Mouse (Mus musculus): ENCODE measurements around the gene Rilpl1. TPM values are rescaled to one million over a fixed set of nuclear protein-coding genes. Genes with fewer than 3 reads are reported as not detected.

Gene Rilpl1
- polyA plus RNA-seq, 1 experiment from 2014 or later: 25.3 TPM

DNA sequence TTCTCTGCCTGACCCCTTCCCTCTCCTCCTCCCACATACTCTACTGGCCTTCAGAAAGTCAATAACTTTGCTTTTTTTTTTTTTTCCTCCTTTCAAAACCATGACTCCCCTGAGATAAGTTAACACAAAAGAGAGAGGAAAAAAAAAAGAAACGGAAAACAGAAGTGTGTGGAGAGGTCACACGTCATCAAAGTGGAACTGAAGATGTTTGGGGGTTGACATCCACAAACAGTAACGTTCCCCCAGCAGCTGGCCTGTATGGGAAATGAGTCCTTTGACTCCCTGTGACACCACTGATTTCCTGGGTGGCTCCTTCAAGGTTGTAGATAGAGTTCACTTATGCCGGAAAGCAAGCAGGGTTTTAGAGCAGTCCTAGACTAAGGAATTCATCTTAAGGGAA lies 51.1 kb downstream of the Rilpl1 start:
- Histone ChIP-seq H3K4me2 (no peak overlapping the region), H3K9ac (ENCODE audit: low read depth, low read length) (no peak overlapping the region), H3K27ac (ENCODE audit: low read depth, low read length) (no peak overlapping the region), H3K4me1 (ENCODE audit: control insufficient read depth, insufficient read depth, low read length) (peaks cover 9% of the 10 kb centered on the region), H3K9me3 (replicated peaks; ENCODE audit: control insufficient read depth, low read length) (no peaks in the 10 kb centered on the region), H3K36me3 (ENCODE audit: control insufficient read depth, insufficient read depth, low read length) (no peaks in the 10 kb centered on the region), H3K27me3 (ENCODE audit: control insufficient read depth, insufficient read depth, low read length) (no peaks in the 10 kb centered on the region), H3K4me3 (ENCODE audit: low read depth, low read length) (no peak overlapping the region)
- ATAC-seq (replicated peaks; ENCODE audit: insufficient number of reproducible peaks, low FRiP score, low TSS enrichment): no peak
- 47% methylated on average over 4 of the region's 4 CpGs for WGBS (ENCODE audit: insufficient replicate concordance)

DNA sequence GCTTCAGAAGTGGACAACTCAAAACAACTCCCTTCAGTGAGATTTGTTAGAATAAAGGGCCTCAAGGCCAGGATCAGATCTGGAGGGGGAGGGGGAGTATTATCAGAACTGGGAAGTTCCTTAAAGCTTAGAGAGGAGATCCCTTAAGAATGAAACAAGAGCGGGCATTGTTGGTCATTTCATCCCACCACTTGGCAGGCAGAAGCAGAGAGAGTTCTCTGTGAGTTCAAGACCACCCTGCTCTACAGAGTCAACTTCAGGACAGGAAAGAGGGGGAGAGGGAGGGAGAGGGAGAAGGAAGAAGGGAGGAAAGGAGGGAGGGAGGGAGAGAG lies 52.4 kb downstream of the Rilpl1 start:
- no peak overlapping the region for H3K9ac ChIP-seq (ENCODE audit: low read depth, low read length)
- H3K27ac ChIP-seq (ENCODE audit: low read depth, low read length): peak overlapping the region; percentile 47
- H3K4me1 ChIP-seq (ENCODE audit: control insufficient read depth, insufficient read depth, low read length): peaks cover 7% of the 10 kb centered on the region
- no peaks in the 10 kb centered on the region for H3K27me3 ChIP-seq (ENCODE audit: control insufficient read depth, insufficient read depth, low read length)
- H3K36me3 ChIP-seq (ENCODE audit: control insufficient read depth, insufficient read depth, low read length): no peaks in the 10 kb centered on the region
- no peak overlapping the region for H3K4me2 ChIP-seq
- no peak overlapping the region for H3K4me3 ChIP-seq (ENCODE audit: low read depth, low read length)
- H3K9me3 ChIP-seq (replicated peaks; ENCODE audit: control insufficient read depth, low read length): no peaks in the 10 kb centered on the region
- 64% methylated on average over 1 of the region's 1 CpGs for WGBS (ENCODE audit: insufficient replicate concordance)
- no peak for ATAC-seq (replicated peaks; ENCODE audit: insufficient number of reproducible peaks, low FRiP score, low TSS enrichment)

DNA sequence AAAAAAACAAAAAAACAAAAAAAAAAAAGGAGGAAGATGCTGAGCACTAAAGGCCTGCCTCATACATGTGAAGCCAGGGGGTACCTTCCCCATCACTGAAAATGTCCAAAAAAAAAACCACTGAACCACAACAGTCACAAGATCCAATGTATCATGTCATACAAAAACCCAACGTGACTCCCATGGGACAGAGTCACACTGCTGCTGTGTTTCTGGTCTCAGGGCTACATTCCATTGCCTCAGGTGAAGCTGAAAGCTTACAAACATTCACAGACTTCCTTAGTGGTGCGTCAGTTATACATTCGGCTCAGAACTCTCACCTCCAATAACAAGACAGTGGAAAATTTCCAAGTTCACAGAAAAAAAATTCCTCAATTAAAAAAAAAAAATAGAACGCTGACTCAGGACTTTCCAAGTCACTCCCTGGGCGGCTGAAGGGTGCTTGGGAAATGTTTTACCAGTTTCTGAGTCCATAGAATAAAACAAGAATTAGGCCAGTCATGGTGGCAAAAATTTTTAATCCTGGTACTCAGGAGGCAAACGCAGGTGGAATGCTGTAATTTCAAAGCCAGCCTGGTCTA lies 60.5 kb downstream of the Rilpl1 start:
- peaks cover 4% of the 10 kb centered on the region; the same call in 1 of the 2 replicates for H3K4me1 ChIP-seq (ENCODE audit: control insufficient read depth, insufficient read depth, low read length)
- WGBS (ENCODE audit: insufficient replicate concordance): 80% methylated on average over 6 of the region's 6 CpGs
- H3K4me3 ChIP-seq (ENCODE audit: low read depth, low read length): no peak overlapping the region
- no peak overlapping the region for H3K4me2 ChIP-seq
- H3K36me3 ChIP-seq (ENCODE audit: control insufficient read depth, insufficient read depth, low read length): no peaks in the 10 kb centered on the region; the same call in 1 of the 2 replicates
- no peak overlapping the region for H3K9ac ChIP-seq (ENCODE audit: low read depth, low read length)
- no peaks in the 10 kb centered on the region for H3K9me3 ChIP-seq (replicated peaks; ENCODE audit: control insufficient read depth, low read length)
- no peak overlapping the region for H3K27ac ChIP-seq (ENCODE audit: low read depth, low read length)
- no peaks in the 10 kb centered on the region for H3K27me3 ChIP-seq (ENCODE audit: control insufficient read depth, insufficient read depth, low read length)
- no peak for ATAC-seq (replicated peaks; ENCODE audit: insufficient number of reproducible peaks, low FRiP score, low TSS enrichment)

DNA sequence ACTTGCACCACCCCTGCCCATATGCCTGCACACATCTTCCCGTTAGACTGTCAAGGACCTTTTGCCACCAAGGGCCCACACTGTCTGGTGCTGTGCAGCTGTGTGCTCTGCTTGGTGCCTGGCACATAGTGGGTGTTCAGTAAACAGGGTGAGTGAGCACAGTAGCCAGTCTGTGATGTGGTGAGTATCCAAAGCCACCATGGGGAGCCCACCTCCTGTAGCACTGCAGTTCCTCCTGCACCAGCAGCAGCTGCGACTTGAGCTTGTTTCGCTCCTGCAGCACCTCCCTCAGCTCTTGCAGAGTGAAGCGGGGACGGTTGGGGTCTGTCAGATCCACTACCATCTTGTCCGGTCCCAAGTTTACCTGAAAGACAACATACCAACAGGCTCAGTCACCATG lies 61.7 kb downstream of the Rilpl1 start:
- Histone ChIP-seq H3K27ac (ENCODE audit: low read depth, low read length) (no peak overlapping the region), H3K36me3 (ENCODE audit: control insufficient read depth, insufficient read depth, low read length) (no peaks in the 10 kb centered on the region; the same call in 1 of the 2 replicates), H3K9me3 (replicated peaks; ENCODE audit: control insufficient read depth, low read length) (no peaks in the 10 kb centered on the region), H3K4me2 (no peak overlapping the region), H3K27me3 (ENCODE audit: control insufficient read depth, insufficient read depth, low read length) (no peaks in the 10 kb centered on the region), H3K4me1 (ENCODE audit: control insufficient read depth, insufficient read depth, low read length) (no peaks in the 10 kb centered on the region), H3K4me3 (ENCODE audit: low read depth, low read length) (no peak overlapping the region), H3K9ac (ENCODE audit: low read depth, low read length) (no peak overlapping the region)
- WGBS (ENCODE audit: insufficient replicate concordance): 86% methylated on average over 6 of the region's 6 CpGs
- ATAC-seq (replicated peaks; ENCODE audit: insufficient number of reproducible peaks, low FRiP score, low TSS enrichment): no peak

DNA sequence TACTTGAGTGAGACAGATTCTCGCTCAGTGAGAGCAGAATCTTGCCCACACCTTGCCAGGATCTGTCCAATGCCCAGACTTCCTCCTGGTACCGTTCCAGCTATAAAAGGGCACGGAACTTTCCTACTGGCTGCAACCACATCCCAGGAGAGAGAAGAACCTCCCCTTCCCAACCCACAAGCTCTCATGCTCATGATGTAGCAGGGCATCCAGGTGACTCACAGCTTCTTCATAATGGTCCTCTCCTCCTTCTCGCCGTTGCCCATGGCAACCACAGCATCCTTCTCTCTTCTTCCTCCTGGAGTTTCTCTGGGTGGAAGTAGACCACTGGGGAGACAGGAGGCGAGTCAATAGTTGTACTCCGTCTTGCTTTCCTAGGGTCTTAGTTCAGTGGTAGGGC lies 62.8 kb downstream of the Rilpl1 start:
- WGBS (ENCODE audit: insufficient replicate concordance): 89% methylated on average over 7 of the region's 7 CpGs

DNA sequence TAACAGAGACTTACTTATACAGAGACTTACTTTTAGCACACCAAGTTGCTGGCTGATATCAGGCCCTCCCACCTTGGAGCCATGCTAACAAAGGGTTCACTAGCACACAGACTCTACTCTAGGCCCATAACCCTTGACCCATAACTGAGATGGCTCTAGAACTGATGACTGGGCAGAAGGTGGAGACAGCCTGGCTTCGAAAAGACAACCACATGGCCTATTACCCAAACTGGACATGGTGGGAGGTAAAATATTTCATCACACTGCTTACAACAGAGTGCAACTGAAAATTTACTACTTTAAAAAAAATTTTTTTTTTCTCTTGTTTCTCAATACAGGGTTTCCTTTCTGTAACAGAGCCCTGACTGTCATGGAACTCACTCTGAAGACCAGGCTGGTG lies 63.4 kb downstream of the Rilpl1 start:
- Histone ChIP-seq H3K36me3 (ENCODE audit: control insufficient read depth, insufficient read depth, low read length) (peaks cover 3% of the 10 kb centered on the region), H3K4me1 (ENCODE audit: control insufficient read depth, insufficient read depth, low read length) (no peaks in the 10 kb centered on the region)
- 80% methylated on average over 1 of the region's 1 CpGs for WGBS (ENCODE audit: insufficient replicate concordance)

More for the DNA sequence above, 62.8 kb downstream of the Rilpl1 start:
- Histone ChIP-seq H3K36me3 (ENCODE audit: control insufficient read depth, insufficient read depth, low read length) (no peaks in the 10 kb centered on the region; the same call in 1 of the 2 replicates), H3K4me3 (ENCODE audit: low read depth, low read length) (no peak overlapping the region), H3K27ac (ENCODE audit: low read depth, low read length) (no peak overlapping the region), H3K4me2 (no peak overlapping the region), H3K4me1 (ENCODE audit: control insufficient read depth, insufficient read depth, low read length) (no peaks in the 10 kb centered on the region), H3K9me3 (replicated peaks; ENCODE audit: control insufficient read depth, low read length) (no peaks in the 10 kb centered on the region), H3K9ac (ENCODE audit: low read depth, low read length) (no peak overlapping the region), H3K27me3 (ENCODE audit: control insufficient read depth, insufficient read depth, low read length) (no peaks in the 10 kb centered on the region)
- ATAC-seq (replicated peaks; ENCODE audit: insufficient number of reproducible peaks, low FRiP score, low TSS enrichment): no peak

DNA sequence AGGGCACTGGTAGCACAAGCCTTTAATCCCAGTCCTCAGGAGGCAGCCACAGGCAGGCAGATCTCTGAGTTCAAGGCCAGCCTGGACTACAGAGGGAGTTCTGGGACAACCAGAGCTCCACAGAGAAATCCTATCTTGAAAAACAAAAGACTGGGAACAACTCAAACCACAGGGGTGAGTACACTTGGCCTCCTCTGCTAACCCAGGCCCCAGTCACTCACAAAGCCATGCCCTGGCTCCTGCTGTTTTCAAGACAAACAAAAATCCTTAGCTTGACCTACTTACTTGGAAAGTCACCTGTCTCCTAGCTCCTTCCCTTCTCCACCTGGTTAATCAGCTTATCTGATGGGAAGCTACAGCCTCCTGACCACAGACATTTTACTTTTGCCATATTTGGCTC lies 66.3 kb downstream of the Rilpl1 start:
- no peak overlapping the region for H3K9ac ChIP-seq (ENCODE audit: low read depth, low read length)

More for the DNA sequence above, 63.4 kb downstream of the Rilpl1 start:
- no peaks in the 10 kb centered on the region for H3K9me3 ChIP-seq (replicated peaks; ENCODE audit: control insufficient read depth, low read length)
- no peak overlapping the region for H3K27ac ChIP-seq (ENCODE audit: low read depth, low read length)
- no peak overlapping the region for H3K4me3 ChIP-seq (ENCODE audit: low read depth, low read length)
- ATAC-seq (replicated peaks; ENCODE audit: insufficient number of reproducible peaks, low FRiP score, low TSS enrichment): no peak
- no peaks in the 10 kb centered on the region for H3K27me3 ChIP-seq (ENCODE audit: control insufficient read depth, insufficient read depth, low read length)
- H3K4me2 ChIP-seq: no peak overlapping the region
- H3K9ac ChIP-seq (ENCODE audit: low read depth, low read length): no peak overlapping the region

DNA sequence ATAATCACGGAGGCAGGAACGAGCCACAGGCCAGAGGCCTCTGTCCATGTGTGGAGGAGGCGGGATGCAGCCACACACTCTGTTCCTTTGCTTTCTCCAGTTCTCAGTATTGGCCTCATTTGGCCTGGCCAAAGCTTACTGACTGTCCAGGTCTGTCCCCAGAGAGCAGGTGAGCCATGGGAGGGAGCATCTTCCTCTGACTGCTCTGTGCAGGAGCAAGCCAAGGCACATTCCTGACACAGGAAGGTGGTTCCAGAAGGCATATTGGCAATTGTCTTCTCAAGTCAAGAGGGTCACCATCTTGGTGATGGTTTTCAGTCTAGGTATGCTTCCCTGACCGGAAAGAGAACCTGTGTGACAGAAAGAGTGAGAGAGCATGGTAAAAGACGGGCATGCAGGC lies 67.7 kb downstream of the Rilpl1 start:
- no peak for ATAC-seq (replicated peaks; ENCODE audit: insufficient number of reproducible peaks, low FRiP score, low TSS enrichment)
- Histone ChIP-seq H3K36me3 (ENCODE audit: control insufficient read depth, insufficient read depth, low read length) (peaks cover 29% of the 10 kb centered on the region), H3K27me3 (ENCODE audit: control insufficient read depth, insufficient read depth, low read length) (no peaks in the 10 kb centered on the region), H3K27ac (ENCODE audit: low read depth, low read length) (no peak overlapping the region), H3K9me3 (replicated peaks; ENCODE audit: control insufficient read depth, low read length) (no peaks in the 10 kb centered on the region), H3K9ac (ENCODE audit: low read depth, low read length) (no peak overlapping the region), H3K4me3 (ENCODE audit: low read depth, low read length) (no peak overlapping the region), H3K4me2 (no peak overlapping the region), H3K4me1 (ENCODE audit: control insufficient read depth, insufficient read depth, low read length) (no peaks in the 10 kb centered on the region)
- WGBS (ENCODE audit: insufficient replicate concordance): 79% methylated on average over 5 of the region's 5 CpGs

More for the DNA sequence above, 66.3 kb downstream of the Rilpl1 start:
- Histone ChIP-seq H3K36me3 (ENCODE audit: control insufficient read depth, insufficient read depth, low read length) (peaks cover 22% of the 10 kb centered on the region), H3K9me3 (replicated peaks; ENCODE audit: control insufficient read depth, low read length) (no peaks in the 10 kb centered on the region), H3K27ac (ENCODE audit: low read depth, low read length) (no peak overlapping the region), H3K4me1 (ENCODE audit: control insufficient read depth, insufficient read depth, low read length) (no peaks in the 10 kb centered on the region), H3K4me2 (no peak overlapping the region), H3K27me3 (ENCODE audit: control insufficient read depth, insufficient read depth, low read length) (no peaks in the 10 kb centered on the region), H3K4me3 (ENCODE audit: low read depth, low read length) (no peak overlapping the region)
- no peak for ATAC-seq (replicated peaks; ENCODE audit: insufficient number of reproducible peaks, low FRiP score, low TSS enrichment)

DNA sequence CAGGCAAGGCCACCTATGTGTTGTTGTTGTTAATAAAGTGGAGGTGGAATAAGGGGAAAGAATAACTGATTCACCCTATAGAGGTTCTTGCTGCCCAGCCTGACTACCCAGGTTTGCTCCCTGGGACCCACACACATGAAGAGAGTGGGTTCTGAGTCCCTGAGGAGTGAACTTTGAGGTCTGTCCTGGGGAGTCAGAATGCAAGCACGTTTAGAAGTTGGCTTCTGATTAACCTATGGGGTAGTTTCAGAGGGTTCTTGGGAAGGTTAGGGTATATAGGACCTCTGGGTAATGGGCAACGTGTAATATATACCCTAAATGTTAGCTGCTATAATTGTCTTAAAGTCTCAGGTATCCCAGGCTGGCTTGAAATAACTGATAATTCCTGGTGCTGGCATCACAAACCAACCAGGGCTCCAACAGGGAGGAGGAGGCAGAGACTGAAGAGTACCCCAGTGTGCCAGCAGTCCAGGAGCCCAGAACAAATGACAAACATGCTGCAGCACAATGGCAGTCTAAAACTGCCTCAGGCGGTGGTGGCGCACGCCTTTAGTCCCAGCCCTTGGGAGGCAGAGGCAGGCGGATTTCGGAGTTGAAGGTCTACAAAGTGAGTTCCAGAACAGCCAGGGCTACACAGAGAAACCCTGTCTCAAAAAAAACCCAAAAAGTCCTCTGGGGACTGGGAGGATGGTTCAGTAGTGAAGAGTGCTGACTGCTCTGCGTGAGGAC lies 68.7 kb downstream of the Rilpl1 start:
- Histone ChIP-seq H3K36me3 (ENCODE audit: control insufficient read depth, insufficient read depth, low read length) (peaks cover 37% of the 10 kb centered on the region), H3K27me3 (ENCODE audit: control insufficient read depth, insufficient read depth, low read length) (no peaks in the 10 kb centered on the region), H3K4me3 (ENCODE audit: low read depth, low read length) (no peak overlapping the region), H3K9ac (ENCODE audit: low read depth, low read length) (no peak overlapping the region), H3K4me1 (ENCODE audit: control insufficient read depth, insufficient read depth, low read length) (no peaks in the 10 kb centered on the region), H3K27ac (ENCODE audit: low read depth, low read length) (no peak overlapping the region), H3K4me2 (no peak overlapping the region), H3K9me3 (replicated peaks; ENCODE audit: control insufficient read depth, low read length) (no peaks in the 10 kb centered on the region)
- 88% methylated on average over 8 of the region's 8 CpGs for WGBS (ENCODE audit: insufficient replicate concordance)
- ATAC-seq (replicated peaks; ENCODE audit: insufficient number of reproducible peaks, low FRiP score, low TSS enrichment): no peak

All from heart, embryonic 11.5 days (tissue).